9 mouse cellular contexts compared by ENCODE assay signal in genomic region chr4:138884261-138884660, GRCm38 (mm10). TPM values are rescaled to one million over a fixed set of nuclear protein-coding genes. Genes with fewer than 3 reads are reported as not detected.
A peak's percentile ranks its signal among the peaks of the same experiment; 100 is the strongest.
DNase-seq lines count a peak whose midpoint lies in the region; ATAC-seq and TF ChIP-seq lines count a peak whose summit lies in the region.
"Had no signal": no experiment of that assay in that cellular context is flagged by ENCODE, and none has a peak within 500 bp of the region (broad histone marks: within the 10 kb centered on the region; RNA-seq: fewer than 3 reads in every experiment).

No protein-coding gene starts in this region.

- no peak overlapping the region for H3K27ac ChIP-seq in cortical plate, adult 2 months (ENCODE audit: insufficient read depth, low read length)
- H3K27ac ChIP-seq: heart, embryonic 15.5 days had no signal

- no peak overlapping the region for H3K4me3 ChIP-seq in cortical plate, adult 2 months (ENCODE audit: insufficient read depth, low read length)
- H3K4me3 ChIP-seq: heart, embryonic 15.5 days had no signal

- peak; percentile 83 to 90 for DNase-seq in adrenal gland, adult 18-20 months (ENCODE audit: low spot score in 2 of 2)
- DNase-seq in heart, adult 9 months (ENCODE audit: low spot score in 2 of 2): peak; percentile 72 to 77
- peak; percentile 71 to 92 for DNase-seq in layer of hippocampus, adult 18-20 months (ENCODE audit: low spot score in 2 of 2)
- peak; percentile 91 for DNase-seq in lung, postnatal 10 days
- peak; percentile 74 for DNase-seq in retina, postnatal 7 days (ENCODE audit: low read depth, low spot score)
- DNase-seq in urinary bladder, adult 2 months (ENCODE audit: low spot score): peak; percentile 71

- ATAC-seq in CD4-positive, CD25-positive, alpha-beta regulatory T cell, adult 4 months: peak; percentile 32

- TF ChIP-seq POLR2A in cortical plate, adult 2 months (IDR thresholded peaks at IDR 0.05; ENCODE audit: extremely low read depth, insufficient read depth, low read length): no peak

- H3K4me1 ChIP-seq in cortical plate, adult 2 months (ENCODE audit: control insufficient read depth, insufficient read depth, low read length): peaks cover 6% of the 10 kb centered on the region
- H3K4me1 ChIP-seq: heart, embryonic 15.5 days had no signal

- TF ChIP-seq CTCF in cortical plate, adult 2 months (IDR thresholded peaks at IDR 0.05; ENCODE audit: extremely low read depth, insufficient read depth, low read length): peak; percentile 89

RNA-seq across cellular contexts. Expression of gene Pla2g2e, which starts 6.5 kb away (rescaled TPM):
- not detected for polyA plus RNA-seq in CD4-positive, CD25-positive, alpha-beta regulatory T cell, adult 4 months (2017; shearing (Covaris generic))
- 1 to 10 TPM; 1.6 to 3.1 TPM for total RNA-seq in adrenal gland, adult 18-20 months (2021)
- not detected in 2 replicates for polyA plus RNA-seq in cortical plate, adult 2 months (2012; rRNA removed)
- total RNA-seq in layer of hippocampus, adult 18-20 months (2021): not detected
- 1.4 and 1.5 TPM in 2 replicates for polyA plus RNA-seq in urinary bladder, adult 2 months (2012; rRNA removed)
- polyA plus RNA-seq: heart, embryonic 15.5 days had no signal

RNA-seq across cellular contexts. Expression of gene Gm13030, which starts 10.5 kb away (rescaled TPM):
- not detected for polyA plus RNA-seq in CD4-positive, CD25-positive, alpha-beta regulatory T cell, adult 4 months (2017; shearing (Covaris generic))
- not detected for total RNA-seq in adrenal gland, adult 18-20 months (2021)
- not detected in 2 replicates for polyA plus RNA-seq in cortical plate, adult 2 months (2012; rRNA removed)
- not detected for total RNA-seq in layer of hippocampus, adult 18-20 months (2021)
- not detected in 2 replicates for polyA plus RNA-seq in urinary bladder, adult 2 months (2012; rRNA removed)
- polyA plus RNA-seq: heart, embryonic 15.5 days had no signal

RNA-seq across cellular contexts. Expression of gene Pla2g5, which starts 21.0 kb away (rescaled TPM):
- not detected for polyA plus RNA-seq in CD4-positive, CD25-positive, alpha-beta regulatory T cell, adult 4 months (2017; shearing (Covaris generic))
- total RNA-seq in adrenal gland, adult 18-20 months (2021): 10 to 100 TPM; 10.7 to 22.4 TPM
- 2.9 and 4.2 TPM in 2 replicates for polyA plus RNA-seq in cortical plate, adult 2 months (2012; rRNA removed)
- 1 to 10 TPM; 1.3 to 2.3 TPM for total RNA-seq in layer of hippocampus, adult 18-20 months (2021)
- 0.46 and 0.73 TPM in 2 replicates for polyA plus RNA-seq in urinary bladder, adult 2 months (2012; rRNA removed)

RNA-seq across cellular contexts. Expression of gene Otud3, which starts 29.5 kb away (rescaled TPM):
- under 1 TPM in 1 of 2 experiments, not detected in 1; 0.62 TPM for polyA plus RNA-seq in CD4-positive, CD25-positive, alpha-beta regulatory T cell, adult 4 months (2017; shearing (Covaris generic))
- total RNA-seq in adrenal gland, adult 18-20 months (2021): 10 to 100 TPM; 12.3 to 13.1 TPM
- 14.7 and 15.1 TPM in 2 replicates for polyA plus RNA-seq in cortical plate, adult 2 months (2012; rRNA removed)
- total RNA-seq in layer of hippocampus, adult 18-20 months (2021): 10 to 100 TPM; 10.9 to 13.1 TPM
- 5.0 and 7.0 TPM in 2 replicates for polyA plus RNA-seq in urinary bladder, adult 2 months (2012; rRNA removed)
